Mouse (Mus musculus) ovary, postnatal 36 days (tissue): ENCODE data around the gene 6330409D20Rik.

Source experiments
- DNase-seq: peaks from one replicate; pipeline ENCODE4 v3.0.0; 2022; ENCODE audit warnings: low spot score, mixed read lengths

6330409D20Rik gene

GRCm38 (mm10) chr2:32699680-32700079, 41.1 kb downstream of the 6330409D20Rik start:
- no peak for DNase-seq

GRCm38 (mm10) chr2:32694691-32695090, 46.1 kb downstream of the 6330409D20Rik start:
- no peak for DNase-seq

- peak; percentile 95 for DNase-seq
Measured at GRCm38 (mm10) chr2:32693823-32694411, 46.9 kb downstream of the 6330409D20Rik start.

GRCm38 (mm10) chr2:32693282-32693681, 47.5 kb downstream of the 6330409D20Rik start:
- DNase-seq = no peak

GRCm38 (mm10) chr2:32692496-32692895, 48.3 kb downstream of the 6330409D20Rik start:
- no peak for DNase-seq

GRCm38 (mm10) chr2:32691041-32691440, 49.8 kb downstream of the 6330409D20Rik start:
- DNase-seq = no peak

- peak; percentile 83 for DNase-seq
Measured at GRCm38 (mm10) chr2:32689420-32689819, 51.4 kb downstream of the 6330409D20Rik start.

GRCm38 (mm10) chr2:32687562-32687961, 53.3 kb downstream of the 6330409D20Rik start:
- no peak for DNase-seq

- no peak for DNase-seq
Measured at GRCm38 (mm10) chr2:32686640-32687039, 54.2 kb downstream of the 6330409D20Rik start.

- no peak for DNase-seq
Measured at GRCm38 (mm10) chr2:32685807-32686206, 55.0 kb downstream of the 6330409D20Rik start.

- DNase-seq = no peak
Measured at GRCm38 (mm10) chr2:32684681-32685428, 56.0 kb downstream of the 6330409D20Rik start.

- DNase-seq = no peak
Measured at GRCm38 (mm10) chr2:32683701-32684100, 57.1 kb downstream of the 6330409D20Rik start.

- DNase-seq = no peak
Measured at GRCm38 (mm10) chr2:32682721-32683417, 57.9 kb downstream of the 6330409D20Rik start.
